Mouse (Mus musculus): Measurements from ENCODE around the gene Maco1. TPM values are rescaled to one million over a fixed set of nuclear protein-coding genes. Genes with fewer than 3 reads are reported as not detected.

The Maco1 gene
- total RNA-seq, 4 experiments from 2014 or later: 21.1 to 25.0 (median 23.2) TPM

DNA sequence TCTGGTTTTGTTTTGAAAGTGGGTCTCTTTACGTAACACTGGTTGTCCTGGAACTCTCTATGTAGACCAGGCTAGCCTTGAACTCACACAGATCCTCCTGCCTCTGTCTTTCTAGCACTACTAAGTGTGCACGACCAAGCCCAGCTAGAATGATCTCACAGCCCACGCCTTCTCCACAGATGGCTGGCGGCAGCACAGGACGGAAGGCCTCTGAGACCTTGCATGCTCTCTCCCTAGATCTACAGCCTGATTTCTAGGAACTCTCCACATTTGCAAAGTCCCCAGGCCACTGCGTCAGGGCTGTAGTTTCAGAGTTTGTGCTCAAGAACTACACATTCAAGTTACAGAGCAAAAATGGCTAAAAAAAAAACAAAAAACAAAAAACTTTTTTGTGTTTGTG, 79.0 kb downstream of the Maco1 start:
- DNase-seq (ENCODE audit: low spot score): no peak

DNA sequence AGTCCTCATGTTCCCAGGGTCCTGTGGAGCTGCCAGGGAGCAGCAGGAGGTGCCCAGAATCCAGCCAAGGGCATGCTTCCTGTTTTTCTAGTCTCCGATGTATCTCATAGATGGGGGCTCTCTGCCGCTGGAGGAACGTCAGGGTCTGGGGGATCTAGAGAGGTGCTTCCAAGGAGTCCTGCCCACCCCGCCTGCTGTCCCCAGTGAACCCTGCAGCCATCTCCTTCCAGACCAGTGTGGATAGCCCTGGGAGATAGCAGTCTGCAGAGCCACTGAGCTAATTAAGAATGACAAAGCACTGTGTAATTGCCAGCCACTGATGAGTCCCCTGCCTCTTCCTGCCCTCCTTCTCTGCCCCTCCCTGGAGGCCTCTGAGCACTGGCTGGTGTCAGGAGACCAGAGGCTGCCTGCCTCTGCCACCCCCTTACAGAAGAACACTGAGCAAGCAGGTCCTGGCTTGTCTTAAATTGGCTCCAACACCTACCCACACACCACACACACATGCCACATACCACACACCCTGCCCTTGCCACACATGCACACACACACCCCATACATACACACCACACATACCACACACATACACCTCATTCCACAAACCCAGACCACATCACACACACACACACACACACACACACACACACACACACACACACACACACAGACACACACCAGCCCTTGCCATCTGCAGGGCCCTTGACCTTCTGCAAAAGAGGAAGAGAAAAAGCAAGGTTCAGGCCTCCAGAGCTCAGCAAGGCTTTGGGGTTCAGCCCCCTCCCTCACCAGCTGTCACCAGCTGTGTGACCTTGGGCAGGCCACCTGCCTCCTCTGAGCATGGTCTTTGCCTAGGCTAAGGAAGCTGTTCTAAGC, 80.1 kb downstream of the Maco1 start:
- DNase-seq (ENCODE audit: low spot score): no peak

DNA sequence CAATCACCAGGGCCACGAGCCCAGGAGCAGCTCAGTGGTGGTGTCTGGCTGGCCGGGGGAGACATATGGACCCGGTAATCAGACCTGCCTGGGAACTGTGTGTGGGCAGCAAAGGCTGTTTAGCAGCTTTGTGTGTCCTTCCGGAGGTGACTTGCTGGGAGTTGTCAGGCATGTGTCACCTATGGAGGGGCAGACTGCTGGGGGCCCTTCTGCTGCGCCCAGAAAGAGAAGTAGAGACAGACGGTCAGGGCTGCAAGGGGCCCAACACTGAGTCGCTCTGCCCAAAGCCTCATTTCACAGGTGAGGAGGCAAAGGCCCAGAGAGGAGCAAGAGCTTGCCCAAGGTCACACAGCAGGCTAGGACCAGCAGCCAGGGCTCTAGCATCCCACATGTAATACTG, 83.3 kb downstream of the Maco1 start:
- DNase-seq (ENCODE audit: low spot score): no peak

DNA sequence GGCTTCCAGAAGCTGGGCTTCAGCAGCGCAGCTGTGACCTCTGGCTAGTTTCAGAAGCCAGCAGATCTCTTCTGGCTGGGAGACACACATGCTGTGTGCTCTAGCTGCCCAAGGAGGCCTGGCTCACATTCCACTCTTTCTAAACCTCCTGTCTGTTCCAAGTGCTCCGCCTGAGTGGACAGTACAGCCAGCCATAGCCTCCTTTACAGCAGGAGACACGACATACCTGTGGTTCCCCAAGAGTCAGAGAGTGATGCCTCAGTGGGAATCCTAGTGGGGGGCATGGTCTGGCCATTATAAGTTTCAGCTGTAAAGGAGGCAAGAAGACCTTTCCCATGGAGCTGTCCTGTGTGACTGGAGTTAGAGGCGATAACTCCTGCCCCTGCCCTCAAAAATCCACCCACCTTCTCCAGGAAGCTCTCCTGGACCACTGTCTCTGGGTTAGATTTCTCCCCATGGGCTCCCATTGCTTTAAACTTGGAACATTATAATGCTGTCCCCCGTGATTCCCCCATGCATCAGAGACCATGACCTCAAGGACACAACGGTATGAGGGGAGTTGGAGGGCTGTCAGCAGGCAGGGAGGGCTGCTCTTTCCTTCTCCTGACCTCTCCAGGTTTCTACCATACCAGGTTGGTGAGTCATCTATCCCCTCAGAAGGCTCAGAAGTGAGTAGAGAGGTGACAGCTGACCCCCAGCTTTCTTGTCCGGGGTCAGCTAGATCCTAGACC, 83.9 kb downstream of the Maco1 start:
- no peak for DNase-seq (ENCODE audit: low spot score)

DNA sequence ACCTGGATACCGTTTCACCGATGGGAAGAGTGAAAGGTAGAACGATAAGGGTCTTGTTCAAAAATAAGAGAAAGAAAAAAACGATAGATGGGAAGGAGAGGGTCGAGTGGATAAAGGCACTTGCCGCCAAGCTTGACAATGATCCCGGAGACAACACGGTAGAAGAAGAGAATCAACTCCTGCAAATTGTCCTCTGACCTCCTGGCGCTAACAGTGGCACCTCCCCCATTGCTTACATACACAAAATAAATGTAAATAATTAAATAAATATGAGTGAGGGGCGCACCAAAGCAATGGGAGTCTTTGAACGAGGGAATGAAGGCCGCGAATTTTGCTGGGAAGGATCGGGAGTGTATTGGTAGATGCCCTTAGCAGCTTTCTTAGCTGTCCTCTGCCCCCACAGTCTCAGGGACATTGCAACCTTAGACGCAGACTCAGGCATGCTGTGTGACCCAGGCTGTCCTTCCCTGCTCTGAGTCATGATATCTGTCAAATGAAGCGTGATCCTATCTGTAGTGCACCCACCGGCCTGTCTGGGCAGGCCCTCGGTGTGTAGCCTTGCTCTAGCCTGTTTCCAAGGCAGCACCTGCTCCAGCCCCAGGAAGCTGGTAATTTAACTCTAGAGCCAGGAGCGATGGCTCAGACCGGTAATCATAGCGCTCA, 84.8 kb downstream of the Maco1 start:
- no peak for DNase-seq (ENCODE audit: low spot score)

DNA sequence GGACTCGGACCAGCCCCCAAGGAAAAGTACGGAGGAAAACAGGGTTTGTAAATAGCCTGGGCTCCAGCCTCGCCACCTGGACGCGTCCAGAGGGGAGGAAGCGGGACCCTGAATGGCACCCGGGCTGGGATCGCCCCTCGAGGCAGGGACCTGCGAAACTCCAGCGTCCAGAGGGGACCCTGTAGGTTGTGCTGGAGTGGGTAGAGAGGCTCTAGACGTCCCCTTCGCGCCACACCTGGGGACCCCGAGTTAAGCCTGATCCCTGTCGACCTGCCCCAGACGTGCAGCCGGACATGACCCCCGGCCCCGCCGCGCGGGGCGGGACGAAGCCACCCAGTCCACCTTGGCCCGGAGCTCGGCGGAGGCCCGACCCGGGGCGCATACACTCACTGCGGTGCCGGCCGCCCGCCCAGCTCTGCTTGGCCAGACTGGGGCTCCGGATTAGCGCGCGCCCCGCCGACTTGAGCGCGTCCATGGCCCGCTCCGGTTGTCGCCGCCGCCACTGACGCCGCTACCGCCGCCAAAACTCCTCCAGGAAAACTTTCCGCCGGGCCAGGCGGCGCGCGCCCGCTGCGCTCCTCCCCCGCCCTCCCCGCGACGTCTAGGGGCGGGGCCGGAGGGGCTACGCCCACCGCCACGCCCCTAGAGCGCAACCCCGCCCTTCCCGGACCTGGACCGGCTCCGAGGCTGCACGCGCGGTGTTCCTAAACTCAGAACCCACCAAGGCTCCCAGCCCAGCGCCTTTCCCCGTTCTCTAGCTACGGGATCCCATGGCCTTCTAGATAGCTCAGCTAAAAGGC, 85.5 kb downstream of the Maco1 start, which contains the start of gene Ldlrap1:
TSS of gene Ldlrap1 (minus strand) at position 599 of the 800 bp plus-strand sequence.
- DNase-seq (ENCODE audit: low spot score): peak; percentile 72

DNA sequence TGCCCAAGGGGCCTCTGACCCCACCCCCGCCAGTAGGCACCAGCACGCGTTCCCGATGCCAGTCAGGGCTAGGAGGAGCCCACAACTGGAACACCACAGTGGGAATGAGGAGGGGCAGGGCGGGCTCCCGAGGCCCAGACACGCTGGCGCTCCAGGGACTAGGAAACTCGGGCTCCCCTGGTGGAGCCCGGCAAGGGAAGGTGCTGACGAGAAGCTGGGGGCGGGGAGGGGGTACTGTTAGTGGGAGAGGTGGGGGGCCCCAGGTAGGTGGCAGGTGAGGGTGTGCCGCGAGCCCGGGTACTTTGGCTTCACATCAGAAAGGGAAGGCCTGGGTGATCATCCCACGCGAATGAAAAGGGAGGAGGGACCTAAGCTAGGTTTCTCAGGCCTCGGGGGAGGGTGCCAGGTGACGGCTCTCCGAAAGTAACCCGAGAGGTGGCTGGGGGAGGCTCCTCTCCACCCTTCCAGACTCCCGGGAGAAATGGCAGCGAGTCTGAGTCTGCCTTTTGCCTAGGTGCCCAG, 86.2 kb downstream of the Maco1 start:
- no peak for DNase-seq (ENCODE audit: low spot score)

DNA sequence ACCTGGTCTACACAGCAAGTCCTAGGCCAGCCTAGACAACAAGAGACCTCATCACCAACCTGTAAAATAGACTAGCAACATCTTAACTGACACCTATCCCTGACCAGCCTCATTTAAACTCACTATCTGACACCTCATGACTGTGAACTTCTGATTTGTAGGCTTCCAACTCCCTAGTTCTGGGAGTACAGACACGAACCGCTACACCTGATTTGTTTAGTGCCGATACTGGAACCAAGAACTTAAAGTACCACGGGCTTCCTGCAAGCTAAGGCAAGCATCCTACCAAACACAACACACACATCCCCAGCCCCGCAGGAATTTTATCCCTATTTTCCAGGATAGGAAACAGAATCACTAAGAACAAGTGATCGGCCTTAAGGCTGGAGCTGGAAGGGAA, 86.9 kb downstream of the Maco1 start:
- DNase-seq (ENCODE audit: low spot score): no peak

DNA sequence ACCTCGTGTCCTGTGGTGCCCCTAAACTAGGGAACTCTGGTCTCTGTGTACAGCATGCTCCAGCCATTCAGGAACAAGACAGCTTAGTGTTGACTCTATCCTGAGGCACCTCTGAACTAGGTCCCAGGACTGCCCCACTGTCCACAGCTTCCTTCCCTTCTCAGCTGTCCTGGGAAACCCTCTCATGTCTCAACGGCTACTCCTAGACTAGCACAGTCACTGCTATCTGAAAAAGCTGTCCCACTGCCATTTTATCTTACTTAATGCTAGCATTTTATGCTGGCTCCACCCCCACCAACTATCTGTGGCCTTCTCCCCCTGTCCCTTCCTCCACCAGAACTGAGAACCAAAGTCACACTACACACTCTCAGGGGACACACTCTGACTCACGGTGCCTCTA, 88.8 kb downstream of the Maco1 start:
- DNase-seq (ENCODE audit: low spot score): no peak

DNA sequence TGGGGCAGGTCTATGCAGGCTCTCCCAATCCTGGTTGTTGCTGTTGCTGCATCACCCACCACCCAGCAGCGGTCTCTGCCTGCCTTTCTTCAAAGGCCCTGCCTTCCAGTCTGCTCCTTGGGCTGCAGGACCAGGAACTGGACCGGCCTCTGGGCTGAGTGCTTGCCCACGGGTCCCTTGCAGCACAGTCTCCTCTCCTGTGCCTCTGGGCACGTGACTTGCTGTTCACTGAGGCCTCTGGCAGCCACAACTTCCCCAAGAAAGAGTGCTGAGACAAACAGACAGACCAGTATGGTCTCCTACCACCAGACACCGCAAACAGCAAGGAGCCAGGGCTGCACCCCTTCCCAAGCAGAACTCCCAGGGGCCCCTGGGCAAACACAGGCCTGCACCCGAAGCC, 90.8 kb downstream of the Maco1 start:
- DNase-seq (ENCODE audit: low spot score): no peak

DNA sequence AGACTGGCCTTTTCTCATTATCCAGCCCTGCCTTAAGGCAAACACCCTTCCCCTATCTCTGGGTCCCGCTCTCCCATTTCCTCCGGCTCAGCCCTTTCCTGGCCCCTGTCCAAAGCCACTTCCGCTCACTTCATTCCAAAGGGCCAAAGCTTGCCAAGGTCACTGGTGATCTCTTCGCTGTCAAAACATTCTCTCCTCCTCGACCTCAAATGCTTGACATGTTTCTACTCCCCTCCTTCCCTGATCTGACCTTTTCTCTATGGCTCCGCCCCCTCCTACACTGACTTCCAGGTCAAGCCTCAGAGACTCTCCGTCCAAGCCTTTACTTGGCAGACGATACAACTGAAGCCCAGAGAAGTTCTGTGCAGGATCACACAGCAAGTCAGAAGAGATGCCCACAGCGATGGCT, 92.3 kb downstream of the Maco1 start:
- DNase-seq (ENCODE audit: low spot score): peak; percentile 88

DNA sequence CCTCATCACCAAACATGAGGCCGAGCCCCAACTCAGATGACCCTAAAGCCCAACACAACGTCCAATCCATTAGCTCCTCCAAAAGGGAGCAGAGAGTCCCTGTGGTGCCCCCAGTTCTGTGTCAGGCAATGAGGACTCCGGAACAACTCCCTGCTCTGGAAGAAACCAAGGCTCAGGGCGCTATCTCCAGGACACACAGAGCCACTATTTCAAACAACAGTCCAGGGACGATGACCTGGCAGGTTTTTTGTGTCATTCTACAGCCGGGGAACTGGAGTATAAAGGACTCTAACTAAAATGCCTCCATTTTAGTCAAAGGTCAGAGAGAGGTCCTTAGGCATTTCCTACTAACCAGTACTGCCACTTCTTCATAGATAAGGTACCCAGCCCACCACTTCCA, 92.9 kb downstream of the Maco1 start:
- no peak for DNase-seq (ENCODE audit: low spot score)

DNA sequence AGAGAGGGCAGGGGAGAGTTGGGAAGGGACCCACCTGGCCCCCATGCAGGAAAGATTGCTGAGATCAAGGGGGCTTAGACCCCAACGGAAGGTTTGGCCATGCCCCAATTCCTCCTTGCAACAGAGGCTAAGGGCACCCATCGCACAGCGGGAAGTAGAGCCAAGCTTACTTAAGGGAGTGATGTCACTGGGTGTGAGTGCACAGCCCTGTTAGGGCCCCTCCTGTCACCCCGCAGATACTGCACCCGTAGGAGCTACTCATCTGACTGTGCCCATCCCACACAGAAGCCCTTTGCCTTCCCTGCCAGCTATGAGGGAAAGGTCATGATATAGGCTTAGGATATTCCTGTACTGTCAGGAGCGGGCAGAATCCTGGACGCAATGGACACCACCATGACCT, 93.6 kb downstream of the Maco1 start:
- DNase-seq (ENCODE audit: low spot score): no peak

DNA sequence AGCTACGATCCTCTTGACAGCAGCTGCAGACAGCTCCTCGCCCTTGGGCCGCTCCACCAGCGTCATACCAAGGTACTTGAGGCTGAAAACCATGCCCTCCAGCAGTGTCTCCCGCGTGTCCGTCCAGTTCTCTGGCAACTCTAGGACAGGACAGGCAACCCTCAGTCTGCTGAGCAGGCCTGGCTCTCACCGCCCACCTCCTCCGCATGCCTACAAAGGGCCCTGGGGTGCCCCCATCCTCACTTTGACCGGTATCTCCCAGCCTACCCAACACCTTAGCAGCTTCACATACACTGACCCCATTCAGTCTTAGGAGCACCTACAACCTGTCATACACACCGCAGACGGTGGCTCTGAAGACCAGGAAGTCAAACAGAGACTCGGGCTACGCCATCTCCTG, 94.2 kb downstream of the Maco1 start:
- no peak for DNase-seq (ENCODE audit: low spot score)

DNA sequence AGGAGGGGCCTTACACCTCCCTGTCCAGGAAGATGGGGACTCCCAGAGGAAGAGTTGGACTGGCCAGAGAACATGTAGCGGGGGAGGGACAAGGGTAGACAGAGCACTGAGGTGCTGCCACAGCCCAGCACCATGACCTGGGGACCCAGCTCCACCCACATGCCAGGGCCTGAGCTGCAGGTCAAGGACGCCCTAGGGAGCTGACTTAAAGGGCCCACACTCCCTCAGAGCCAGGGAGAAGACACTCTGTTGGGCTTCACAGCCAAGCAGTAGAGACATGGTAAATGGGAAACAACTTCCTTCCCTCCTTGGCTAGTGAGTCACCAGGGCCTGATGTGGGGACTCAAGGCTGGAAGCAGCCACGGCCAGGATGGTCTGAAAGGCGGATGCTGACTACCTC, 94.8 kb downstream of the Maco1 start:
- DNase-seq (ENCODE audit: low spot score): no peak

DNA sequence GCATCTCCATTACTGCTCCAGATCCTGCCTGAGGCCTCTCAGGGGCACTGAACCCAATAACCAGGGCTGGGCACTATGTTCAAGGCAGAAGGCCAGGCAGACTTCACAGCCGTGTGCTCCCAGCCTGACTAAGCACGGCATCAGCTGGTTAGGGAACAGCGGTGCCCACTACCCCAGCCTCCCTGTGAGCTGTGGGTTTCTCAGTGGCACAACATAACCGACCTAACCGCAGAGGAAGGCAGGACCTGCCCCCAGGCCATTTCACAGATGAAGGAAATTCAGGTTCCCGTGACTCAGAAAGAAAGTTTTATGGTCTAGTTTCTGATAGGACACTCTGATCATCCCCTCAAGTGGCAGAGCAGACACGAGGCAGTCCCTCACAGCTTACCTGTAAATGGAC, 96.2 kb downstream of the Maco1 start:
- DNase-seq (ENCODE audit: low spot score): no peak

DNA sequence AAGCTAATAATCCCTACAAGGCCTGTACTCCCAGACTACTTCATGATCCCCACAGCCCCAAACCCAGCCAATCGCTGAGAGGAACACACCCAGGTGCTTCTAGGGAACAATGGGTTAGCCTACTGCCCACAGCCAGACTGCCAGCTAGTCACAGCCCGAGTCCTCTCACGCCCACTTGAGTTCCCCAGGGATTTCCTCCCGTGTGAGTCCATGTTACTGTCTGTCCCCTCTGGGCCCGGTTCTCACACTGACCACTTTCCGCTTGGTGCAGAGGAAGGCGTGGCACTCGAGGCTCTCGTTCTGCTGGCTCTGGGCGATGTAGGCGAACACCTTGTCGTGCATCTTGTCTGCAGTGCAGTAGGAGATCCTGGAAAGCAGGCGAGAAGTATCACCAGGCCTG, 98.2 kb downstream of the Maco1 start:
- no peak for DNase-seq (ENCODE audit: low spot score)

DNA sequence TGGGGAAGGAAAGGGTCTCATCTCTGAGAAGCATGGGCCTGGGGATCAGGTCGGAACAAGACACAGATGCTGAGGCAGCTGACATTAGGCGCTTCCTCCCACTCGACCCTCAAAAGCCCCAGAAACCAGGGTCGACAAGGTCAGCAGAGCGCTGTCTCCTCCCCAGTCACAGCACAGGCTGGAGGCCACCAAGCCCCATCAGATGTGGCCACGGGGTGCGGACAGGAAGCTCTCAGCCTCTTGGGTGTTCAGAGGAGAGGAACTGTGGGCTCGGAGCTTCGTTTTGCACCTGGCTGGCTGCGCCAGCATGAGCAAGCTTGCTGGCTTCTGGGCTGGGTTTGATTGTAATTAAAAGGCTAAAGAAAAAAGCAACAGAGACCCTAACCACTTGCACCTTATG, 98.8 kb downstream of the Maco1 start:
- DNase-seq (ENCODE audit: low spot score): no peak

DNA sequence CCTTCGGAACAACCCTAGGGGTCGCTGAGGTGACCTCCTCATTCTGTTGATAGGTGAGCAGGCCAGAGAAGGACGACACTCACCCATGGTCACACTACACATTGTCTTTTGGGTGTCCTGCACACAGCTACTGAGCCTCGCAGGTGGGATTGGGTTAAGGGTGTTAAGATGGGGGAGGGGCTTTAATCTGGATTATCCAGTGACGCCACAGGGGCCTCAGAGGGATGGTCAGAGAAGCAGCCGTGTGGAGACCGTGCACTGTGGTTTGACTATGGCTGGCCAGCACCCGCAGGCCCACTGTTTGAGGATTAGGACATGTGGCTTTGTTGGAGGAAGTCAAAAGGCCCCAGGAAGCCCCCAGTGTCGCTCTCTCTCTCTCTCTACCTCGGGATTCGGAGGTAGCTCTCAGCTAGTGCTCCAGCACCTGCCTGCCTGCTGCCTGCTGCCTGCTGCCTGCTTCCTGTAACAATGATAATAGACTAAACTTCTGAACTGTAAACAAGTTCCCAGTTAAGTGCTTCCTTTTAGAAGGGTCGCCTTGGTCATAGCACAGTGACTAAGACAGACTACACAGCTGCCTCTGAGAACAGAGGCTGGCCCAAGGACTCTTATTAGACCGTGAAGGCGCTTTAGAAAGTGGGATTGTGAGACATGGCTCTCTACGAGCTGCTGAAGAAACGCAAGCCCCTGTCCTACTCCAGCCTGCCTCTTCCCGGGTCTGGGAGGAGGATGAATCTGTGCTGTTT, 99.5 kb downstream of the Maco1 start:
- DNase-seq (ENCODE audit: low spot score): no peak

DNA sequence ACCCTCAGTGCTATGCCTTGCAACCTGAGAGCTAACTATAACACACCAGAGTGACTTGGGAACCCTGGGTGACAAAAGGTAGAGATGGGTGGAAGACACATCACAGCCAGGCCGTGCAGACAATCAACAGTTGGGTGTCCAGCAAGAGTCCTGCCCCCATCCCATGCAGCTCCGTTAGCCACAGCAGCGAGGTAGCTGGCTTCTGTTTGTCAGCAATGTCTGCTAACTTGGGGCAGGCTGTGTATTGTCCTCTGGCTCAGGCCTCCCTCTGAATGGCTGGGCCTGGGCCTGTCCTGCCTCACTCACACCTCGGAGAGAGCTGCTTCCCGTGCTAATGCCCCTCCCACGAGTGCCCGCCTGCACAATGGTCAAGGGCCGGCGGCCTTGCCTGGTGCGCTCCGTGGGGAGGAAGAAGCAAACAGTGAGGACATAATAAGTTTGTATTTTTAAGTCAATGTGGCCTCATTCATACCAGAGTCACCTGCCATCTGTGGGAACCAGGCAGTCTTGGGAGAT, 100.2 kb downstream of the Maco1 start:
- DNase-seq (ENCODE audit: low spot score): no peak

All from heart, adult 8-10 months (tissue).